Mouse (Mus musculus) CD4-positive naive resting alpha-beta T cell, adult 76 days (primary cell): Measurements from ENCODE around the gene Apopt1. TPM values are rescaled to one million over a fixed set of nuclear protein-coding genes. Genes with fewer than 3 reads are reported as not detected.

Experiments used
- total RNA-seq: library from RNA; stranded (reverse); gene quantifications from one replicate; pipeline ENCODE4 v1.2.4, GENCODE M21; 2023

Gene Apopt1
- 26.0 TPM for total RNA-seq

GRCm38 (mm10) chr12:111713004-111713651 is at the start of gene Apopt1, which contains the start of gene Bag5:
Gene Apopt1, plus strand, starts transcription at chr12:111713261.
Gene Bag5, minus strand, starts transcription at chr12:111713257.

GRCm38 (mm10) chr12:111672176-111672575 is 40.9 kb upstream of the Apopt1 start, which contains the start of gene Ckb:
Gene Ckb, minus strand, starts transcription at chr12:111672338.

GRCm38 (mm10) chr12:111677882-111678669 is 35.0 kb upstream of the Apopt1 start, which contains the start of gene Trmt61a:
Gene Trmt61a, plus strand, starts transcription at chr12:111678105.

GRCm38 (mm10) chr12:111758381-111759175 is 45.5 kb downstream of the Apopt1 start, which contains the start of gene Klc1:
Gene Klc1, plus strand, starts transcription at chr12:111758849.

Other genes starting within 250 kb of the Apopt1 start
- not detected for gene Gm266, start 227.4 kb upstream of the Apopt1 start, total RNA-seq
- 792 TPM for gene Eif5, start 175.2 kb upstream of the Apopt1 start, total RNA-seq
- 68.3 TPM for gene Mark3, start 138.7 kb upstream of the Apopt1 start, total RNA-seq
- 8.9 TPM for gene Ckb, start 40.9 kb upstream of the Apopt1 start, total RNA-seq
- gene Trmt61a, start 35.2 kb upstream of the Apopt1 start, total RNA-seq: 16.2 TPM
- gene Bag5, start within 50 bp of the Apopt1 start, total RNA-seq: 32.0 TPM
- 72.8 TPM for gene Klc1, start 45.6 kb downstream of the Apopt1 start, total RNA-seq
- gene Xrcc3, start 100.6 kb downstream of the Apopt1 start, total RNA-seq: 3.0 TPM
- gene Zfyve21, start 100.9 kb downstream of the Apopt1 start, total RNA-seq: 1.8 TPM
- gene Ppp1r13b, start 194.8 kb downstream of the Apopt1 start, total RNA-seq: 58.8 TPM